Mouse (Mus musculus): ENCODE results near the gene Pbld1.

DNA sequence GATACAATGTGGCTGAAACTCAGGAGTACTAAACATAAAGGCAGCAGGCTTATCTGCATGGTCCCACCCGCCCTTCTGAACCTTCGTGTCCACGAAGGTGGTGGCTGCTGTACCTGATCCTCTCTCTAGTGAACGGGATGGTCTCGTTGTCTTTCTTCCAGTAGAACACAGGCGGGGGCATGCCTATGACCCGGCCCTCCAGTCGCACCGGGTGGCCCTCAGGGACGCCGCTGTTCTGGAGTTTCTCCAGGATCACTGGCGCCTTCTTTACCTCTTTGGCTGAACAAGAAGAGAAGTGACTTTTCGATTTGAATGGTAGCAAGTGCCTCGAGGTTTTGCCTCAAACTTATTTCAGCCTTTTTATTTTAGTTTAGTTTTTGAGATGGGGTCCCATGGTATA lies 60.0 kb downstream of the Pbld1 start:
- no peak for TF ChIP-seq TAL1 (IDR thresholded peaks at IDR 0.05; ENCODE audit: low read length)
- TF ChIP-seq GATA1 (IDR thresholded peaks at IDR 0.05; ENCODE audit: low read length) = no peak

All from erythroblast, embryonic 14.5 days (primary cell).